Mouse (Mus musculus): Measurements from ENCODE around the gene Lysmd3. TPM values are rescaled to one million over a fixed set of nuclear protein-coding genes. Genes with fewer than 3 reads are reported as not detected.

Lysmd3 gene
- polyA plus RNA-seq, 1 experiment from 2014 or later = 20.7 TPM

DNA sequence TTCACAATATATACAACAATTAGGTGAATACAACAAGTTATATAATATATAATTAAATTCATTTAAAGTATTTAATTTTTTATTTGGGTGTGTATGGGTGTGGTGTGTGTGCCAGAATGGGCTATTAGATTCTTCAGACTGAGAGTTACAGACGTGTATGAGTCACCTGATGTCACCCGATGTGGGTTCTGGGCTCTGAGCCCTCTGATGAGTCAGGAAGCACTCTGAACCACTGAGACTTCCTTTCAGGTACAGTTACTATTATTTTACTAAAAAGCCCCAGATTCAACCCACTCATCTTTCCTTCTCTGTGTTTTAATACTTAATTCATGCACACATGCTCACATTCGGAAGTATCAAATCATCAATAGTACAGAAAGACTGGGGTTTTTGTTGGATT is 27.4 kb downstream of the Lysmd3 start:
- Histone ChIP-seq H3K4me3 (no peak overlapping the region), H3K9ac (no peak overlapping the region), H3K27me3 (no peaks in the 10 kb centered on the region), H3K4me1 (no peaks in the 10 kb centered on the region), H3K36me3 (ENCODE audit: poor library complexity, severe bottlenecking) (0 out of 2 replicates have a peak, but pooled peaks cover 10% of the 10 kb centered on the region), H3K9me3 (replicated peaks) (no peaks in the 10 kb centered on the region), H3K27ac (no peak overlapping the region), H3K4me2 (no peak overlapping the region)
- WGBS = 89% methylated on average over 3 of the region's 3 CpGs
- ATAC-seq = no peak

DNA sequence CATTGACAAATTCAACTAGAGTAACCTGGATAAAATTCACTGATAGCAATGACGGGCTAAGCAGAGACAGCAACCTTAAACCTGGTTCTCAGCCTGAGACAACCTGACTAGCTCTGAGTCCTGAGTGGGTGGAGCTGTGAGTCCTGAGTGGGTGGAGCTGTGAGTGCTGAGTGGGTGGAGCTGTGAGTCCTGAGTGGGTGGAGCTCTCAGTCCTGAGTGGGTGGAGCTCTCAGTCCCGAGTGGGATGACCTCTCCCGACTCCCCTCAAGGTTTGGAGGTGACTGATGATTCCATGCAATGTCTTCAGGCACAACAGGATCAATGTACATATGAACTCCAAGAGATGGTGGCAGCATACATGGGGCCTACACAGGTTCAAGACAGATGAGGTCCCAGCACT is 32.1 kb downstream of the Lysmd3 start:
- H3K4me2 ChIP-seq = no peak overlapping the region
- WGBS = 91% methylated on average over 3 of the region's 3 CpGs
- H3K36me3 ChIP-seq (ENCODE audit: poor library complexity, severe bottlenecking) = no peaks in the 10 kb centered on the region
- no peak overlapping the region for H3K27ac ChIP-seq
- H3K27me3 ChIP-seq = no peaks in the 10 kb centered on the region
- H3K9me3 ChIP-seq (replicated peaks) = no peaks in the 10 kb centered on the region
- H3K4me3 ChIP-seq = no peak overlapping the region
- ATAC-seq = no peak
- no peak overlapping the region for H3K9ac ChIP-seq
- H3K4me1 ChIP-seq = no peaks in the 10 kb centered on the region

GRCm38 (mm10) chr13:81690477-81690876 is 33.0 kb downstream of the Lysmd3 start:
- 92% methylated on average over 10 of the region's 10 CpGs for WGBS

GRCm38 (mm10) chr13:81691606-81692005 is 34.1 kb downstream of the Lysmd3 start:
- 60% methylated on average over 9 of the region's 9 CpGs for WGBS
- Histone ChIP-seq H3K27me3 (no peaks in the 10 kb centered on the region), H3K4me2 (no peak overlapping the region), H3K9ac (no peak overlapping the region), H3K9me3 (replicated peaks) (no peaks in the 10 kb centered on the region), H3K4me1 (no peaks in the 10 kb centered on the region), H3K27ac (no peak overlapping the region), H3K36me3 (ENCODE audit: poor library complexity, severe bottlenecking) (no peaks in the 10 kb centered on the region), H3K4me3 (no peak overlapping the region)
- 0 out of 2 replicates have a peak, but pooled peaks have one; percentile 48 for ATAC-seq

More at GRCm38 (mm10) chr13:81690477-81690876, 33.0 kb downstream of the Lysmd3 start:
- Histone ChIP-seq H3K36me3 (ENCODE audit: poor library complexity, severe bottlenecking) (no peaks in the 10 kb centered on the region), H3K27ac (no peak overlapping the region), H3K9me3 (replicated peaks) (no peaks in the 10 kb centered on the region), H3K4me3 (no peak overlapping the region), H3K9ac (no peak overlapping the region), H3K4me2 (no peak overlapping the region), H3K4me1 (no peaks in the 10 kb centered on the region), H3K27me3 (no peaks in the 10 kb centered on the region)
- no peak for ATAC-seq

DNA sequence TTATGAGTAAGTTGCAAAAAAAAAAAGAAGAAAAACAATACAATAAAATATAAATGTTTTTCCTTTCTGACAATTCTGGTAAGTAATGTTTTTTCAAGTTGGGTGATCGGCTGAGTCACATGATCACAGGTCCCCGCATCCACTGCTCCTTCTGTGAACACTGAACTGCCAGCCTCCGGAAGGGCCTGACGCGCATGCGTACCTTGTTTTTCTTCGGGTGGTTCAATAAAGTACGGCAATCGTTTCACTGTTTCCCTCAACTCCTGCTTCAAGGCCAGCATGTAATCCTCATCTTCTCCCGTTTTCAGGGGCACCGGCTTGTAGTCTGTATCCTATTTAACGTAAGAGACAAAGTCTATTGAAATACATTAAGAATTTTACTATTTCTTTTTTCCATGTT is 37.0 kb downstream of the Lysmd3 start:
- Histone ChIP-seq H3K9me3 (replicated peaks) (no peaks in the 10 kb centered on the region), H3K27me3 (no peaks in the 10 kb centered on the region), H3K9ac (no peak overlapping the region), H3K27ac (no peak overlapping the region), H3K4me1 (no peaks in the 10 kb centered on the region), H3K4me3 (no peak overlapping the region), H3K36me3 (ENCODE audit: poor library complexity, severe bottlenecking) (0 out of 2 replicates have a peak, but pooled peaks cover 10% of the 10 kb centered on the region), H3K4me2 (no peak overlapping the region)
- 93% methylated on average over 12 of the region's 12 CpGs for WGBS
- ATAC-seq = no peak

DNA sequence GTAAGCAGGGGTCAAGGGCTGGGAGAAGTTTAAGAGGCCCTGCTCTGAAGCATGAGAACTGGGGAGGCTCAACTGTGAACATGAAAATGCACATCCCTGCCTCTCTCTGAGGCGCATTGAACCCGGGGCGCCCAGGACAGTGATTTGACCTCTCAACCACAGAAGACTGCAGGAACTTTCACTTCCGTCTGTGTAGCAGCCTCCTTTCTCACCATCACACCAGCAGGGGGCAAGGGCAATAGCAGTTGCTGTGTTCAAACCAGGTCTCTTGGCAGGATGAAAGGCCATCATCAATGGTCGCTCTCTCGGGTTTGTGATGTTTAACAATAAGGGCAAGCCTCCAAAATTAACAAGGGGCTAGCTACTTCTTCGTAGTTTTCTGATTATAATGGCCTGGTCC is 45.7 kb downstream of the Lysmd3 start:
- 61% methylated on average over 7 of the region's 7 CpGs for WGBS
- Histone ChIP-seq H3K4me2 (no peak overlapping the region), H3K9me3 (replicated peaks) (no peaks in the 10 kb centered on the region), H3K27ac (no peak overlapping the region), H3K9ac (no peak overlapping the region), H3K27me3 (no peaks in the 10 kb centered on the region), H3K36me3 (ENCODE audit: poor library complexity, severe bottlenecking) (0 out of 2 replicates have a peak, but pooled peaks cover 4% of the 10 kb centered on the region), H3K4me1 (no peaks in the 10 kb centered on the region), H3K4me3 (no peak overlapping the region)
- no peak for ATAC-seq

GRCm38 (mm10) chr13:81703621-81704020 is 46.2 kb downstream of the Lysmd3 start:
- ATAC-seq = no peak
- 81% methylated on average over 9 of the region's 9 CpGs for WGBS
- Histone ChIP-seq H3K4me3 (no peak overlapping the region), H3K9me3 (replicated peaks) (no peaks in the 10 kb centered on the region), H3K4me2 (no peak overlapping the region), H3K36me3 (ENCODE audit: poor library complexity, severe bottlenecking) (no peaks in the 10 kb centered on the region), H3K27me3 (no peaks in the 10 kb centered on the region), H3K4me1 (no peaks in the 10 kb centered on the region), H3K9ac (no peak overlapping the region), H3K27ac (no peak overlapping the region)

DNA sequence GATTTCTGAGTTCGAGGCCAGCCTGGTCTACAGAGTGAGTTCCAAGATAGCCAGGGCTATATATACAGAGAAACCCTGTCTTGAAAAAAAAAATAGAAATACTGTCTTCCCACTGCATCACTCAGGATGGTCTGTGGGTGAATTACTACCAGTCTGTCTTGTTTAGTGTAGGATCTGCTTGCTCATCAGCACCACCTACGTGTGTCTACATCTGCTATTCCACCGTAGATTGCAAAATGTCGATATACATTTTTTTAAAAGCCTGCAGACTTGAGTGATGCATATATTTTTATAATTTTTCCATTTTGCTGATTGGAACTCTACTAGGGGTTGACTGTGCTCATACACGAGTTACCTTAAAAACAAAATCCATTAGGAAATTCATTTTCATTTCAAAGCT is 48.8 kb downstream of the Lysmd3 start:
- peaks cover 11% of the 10 kb centered on the region for H3K4me1 ChIP-seq
- no peak overlapping the region for H3K4me3 ChIP-seq
- no peaks in the 10 kb centered on the region for H3K27me3 ChIP-seq
- H3K9ac ChIP-seq = no peak overlapping the region
- no peaks in the 10 kb centered on the region for H3K36me3 ChIP-seq (ENCODE audit: poor library complexity, severe bottlenecking)
- no peak overlapping the region for H3K4me2 ChIP-seq
- 95% methylated on average over 5 of the region's 5 CpGs for WGBS
- H3K27ac ChIP-seq = no peak overlapping the region
- H3K9me3 ChIP-seq (replicated peaks) = no peaks in the 10 kb centered on the region
- no peak for ATAC-seq

DNA sequence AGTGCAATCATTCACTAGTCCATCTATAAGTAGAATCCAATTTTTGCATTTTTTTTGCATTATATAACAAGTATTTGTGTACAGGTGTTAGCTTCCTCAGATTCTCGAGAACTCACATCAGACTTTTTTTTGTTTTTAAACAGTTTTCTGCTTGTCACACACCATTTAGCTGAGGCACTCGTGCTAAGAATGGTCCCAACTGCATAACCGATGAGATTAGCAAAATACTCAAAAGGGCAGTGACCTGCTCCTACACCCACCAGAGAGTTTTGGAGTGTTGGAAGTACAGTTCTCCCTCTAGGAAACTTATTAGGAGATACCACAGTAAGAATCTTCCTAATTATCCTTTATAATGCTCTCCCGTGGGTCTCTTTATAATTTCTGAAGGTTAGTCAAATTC is 52.3 kb downstream of the Lysmd3 start:
- peak overlapping the region; percentile 98 for H3K4me2 ChIP-seq
- WGBS = 27% methylated on average over 4 of the region's 4 CpGs

DNA sequence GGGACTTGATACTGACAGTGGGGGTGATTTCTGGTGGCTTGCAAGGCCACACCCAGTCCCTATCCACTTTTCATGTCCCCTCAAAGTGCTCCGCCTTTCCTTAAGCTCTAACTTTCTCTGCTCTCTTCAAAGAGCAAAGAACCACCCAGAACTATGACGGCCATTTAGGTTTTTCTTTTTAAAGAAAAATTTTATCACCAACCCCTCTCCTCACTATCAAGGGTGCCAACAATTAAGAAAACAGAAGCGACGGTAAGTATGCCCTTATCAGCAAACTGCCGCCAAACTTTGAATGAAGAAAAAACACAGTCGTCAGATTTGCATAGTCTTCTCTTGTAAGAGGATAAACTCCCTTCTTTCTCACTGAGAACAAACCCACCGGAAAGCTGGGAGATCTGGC is 52.8 kb downstream of the Lysmd3 start:
- Histone ChIP-seq H3K36me3 (ENCODE audit: poor library complexity, severe bottlenecking) (no peaks in the 10 kb centered on the region), H3K4me2 (peak overlapping the region; percentile 98), H3K4me3 (peak overlapping the region; percentile 88), H3K27me3 (no peaks in the 10 kb centered on the region), H3K9ac (peak overlapping the region; percentile 84), H3K4me1 (peaks cover 23% of the 10 kb centered on the region), H3K27ac (no peak overlapping the region), H3K9me3 (replicated peaks) (no peaks in the 10 kb centered on the region)
- 1% methylated on average over 7 of the region's 7 CpGs for WGBS
- no peak for ATAC-seq

More for the DNA sequence above, 52.3 kb downstream of the Lysmd3 start:
- Histone ChIP-seq H3K4me3 (peak overlapping the region; percentile 88), H3K9me3 (replicated peaks) (no peaks in the 10 kb centered on the region), H3K4me1 (peaks cover 23% of the 10 kb centered on the region), H3K27ac (no peak overlapping the region), H3K27me3 (no peaks in the 10 kb centered on the region), H3K36me3 (ENCODE audit: poor library complexity, severe bottlenecking) (no peaks in the 10 kb centered on the region), H3K9ac (no peak overlapping the region)
- ATAC-seq = no peak

DNA sequence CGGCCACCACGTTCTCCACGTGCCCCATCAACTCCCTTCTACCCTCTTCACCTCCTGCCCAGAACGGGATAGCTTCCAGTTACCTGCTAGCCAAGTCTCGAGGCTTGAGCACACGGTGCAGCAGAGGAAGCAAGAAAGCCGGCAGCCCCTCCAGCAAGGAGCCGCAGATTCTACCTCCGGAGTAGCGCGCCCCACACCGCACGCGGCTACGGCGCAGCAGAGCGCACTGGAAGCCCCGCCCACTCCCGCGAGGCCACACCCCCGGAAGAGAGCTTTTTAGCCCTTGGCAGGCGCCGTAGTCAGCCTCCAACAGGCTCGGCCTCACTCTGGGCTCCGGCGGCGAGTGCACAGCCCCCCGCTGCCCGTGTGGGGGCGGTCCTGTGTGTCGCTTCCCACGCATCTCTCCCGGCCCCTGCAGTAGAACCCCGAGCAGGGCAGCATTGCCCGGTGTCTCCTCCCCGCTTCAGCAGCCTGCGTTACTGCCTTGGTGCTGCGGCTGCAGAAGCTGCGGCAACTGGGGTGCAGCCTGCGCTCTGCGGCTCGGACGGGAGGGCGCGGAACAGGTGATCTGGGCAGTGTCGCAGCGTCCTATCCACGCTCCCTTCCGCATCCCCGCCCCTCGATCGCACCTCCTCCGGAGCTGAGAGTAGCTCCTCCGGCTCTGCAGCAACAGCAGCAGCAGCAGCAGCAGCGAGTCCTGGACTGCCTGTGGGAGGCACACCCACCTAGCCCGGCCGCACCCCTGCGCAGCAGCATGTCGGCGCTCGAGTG is 53.5 kb downstream of the Lysmd3 start, which contains the start of the genes Polr3g and Mblac2:
TSS of gene Polr3g (minus strand) at position 239 of the 771 bp plus-strand sequence.
TSS of gene Mblac2 (plus strand) at position 567 of the 771 bp plus-strand sequence.
- ATAC-seq = peak; percentile 98
- Histone ChIP-seq H3K9ac (peak within 1 kb of the TSS; percentile 84), H3K4me2 (peak within 1 kb of the TSS; percentile 98), H3K9me3 (replicated peaks) (no peaks in the 10 kb centered on the region), H3K4me3 (peak within 1 kb of the TSS; percentile 88), H3K36me3 (ENCODE audit: poor library complexity, severe bottlenecking) (no peaks in the 10 kb centered on the region), H3K4me1 (peaks cover 23% of the 10 kb centered on the region), H3K27me3 (no peaks in the 10 kb centered on the region), H3K27ac (peak within 1 kb of the TSS; percentile 88)
- WGBS = under 1% methylated on average over 59 of the region's 61 CpGs

DNA sequence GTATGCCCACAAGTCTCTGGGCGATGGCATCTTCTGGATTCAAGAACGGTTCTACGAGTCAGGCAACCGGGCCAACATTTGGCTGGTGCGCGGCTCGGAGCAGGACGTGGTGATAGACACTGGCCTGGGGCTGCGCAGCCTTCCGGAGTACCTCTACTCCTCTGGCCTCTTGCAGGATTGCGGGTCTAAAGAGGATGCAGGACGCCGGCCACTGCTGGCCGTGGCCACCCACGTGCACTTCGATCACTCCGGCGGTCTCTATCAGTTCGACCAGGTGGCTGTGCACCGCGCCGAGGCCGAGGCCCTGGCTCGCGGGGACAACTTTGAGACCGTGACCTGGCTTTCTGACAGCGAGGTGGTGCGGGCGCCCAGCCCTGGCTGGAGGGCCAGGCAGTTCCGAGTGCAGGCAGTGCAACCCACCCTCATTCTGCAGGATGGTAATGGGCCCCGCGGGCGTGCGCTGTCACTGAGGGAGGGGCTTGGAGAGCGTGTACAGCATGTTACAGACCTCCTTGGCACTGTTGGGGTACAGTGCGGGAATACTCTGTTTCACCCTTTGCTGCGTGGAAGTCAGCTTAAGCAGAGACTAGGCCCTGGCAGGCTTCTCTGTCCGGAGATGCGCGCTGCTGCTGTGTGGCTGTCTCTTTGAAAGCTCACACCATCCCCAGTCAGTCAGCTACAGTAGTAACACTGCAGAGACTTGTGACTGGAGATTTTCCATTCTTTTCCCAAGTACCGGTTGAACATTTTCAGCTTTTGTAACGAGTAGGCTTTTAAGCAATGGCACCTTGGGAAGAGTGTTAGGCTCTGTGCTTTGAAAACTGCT is 54.3 kb downstream of the Lysmd3 start:
- Histone ChIP-seq H3K9me3 (replicated peaks) (no peaks in the 10 kb centered on the region), H3K27ac (peak overlapping the region; percentile 88), H3K36me3 (ENCODE audit: poor library complexity, severe bottlenecking) (no peaks in the 10 kb centered on the region), H3K9ac (peak overlapping the region; percentile 84), H3K4me2 (peak overlapping the region; percentile 98), H3K27me3 (no peaks in the 10 kb centered on the region), H3K4me3 (peak overlapping the region; percentile 88), H3K4me1 (peaks cover 23% of the 10 kb centered on the region)
- peak; percentile 26 for ATAC-seq
- under 1% methylated on average over 42 of the region's 42 CpGs for WGBS

All from forebrain, embryonic 13.5 days (tissue).